Mouse (Mus musculus) heart, postnatal 0 days (tissue): Measurements from ENCODE around the gene Nmnat3. TPM values are rescaled to one million over a fixed set of nuclear protein-coding genes. Genes with fewer than 3 reads are reported as not detected.

Experiments
- ATAC-seq: fragments of 200-750 bp; cut with Nextera tagmentation; 2 replicates; pipeline ENCODE4 v1.8.0; 2017; ENCODE audit warnings: low read depth, moderate number of reproducible peaks, moderate library complexity; ENCODE audit not compliant: insufficient read depth
- DNase-seq: peaks from one replicate; pipeline ENCODE4 v3.0.0-alpha.2; 2016; ENCODE audit warnings: low spot score
- H3K27ac ChIP-seq: fragments of 300-500 bp; sonication (generic); 2 replicates; pipeline ENCODE4 v1.5.1; 2014; ENCODE audit warnings: low read depth, mild to moderate bottlenecking
- H3K27me3 ChIP-seq: fragments of 300-500 bp; sonication (generic); 2 replicates; pipeline ENCODE4 v1.6.1; 2014; ENCODE audit warnings: low read length, mixed read lengths; ENCODE audit not compliant: control insufficient read depth, insufficient read depth
- H3K36me3 ChIP-seq: fragments of 300-500 bp; sonication (generic); replicated peaks from 2 replicates; pipeline ENCODE4 v1.6.1; 2014; ENCODE audit warnings: low read length, mixed read lengths; ENCODE audit not compliant: control insufficient read depth, insufficient read depth
- H3K4me1 ChIP-seq: fragments of 300-500 bp; sonication (generic); 2 replicates; pipeline ENCODE4 v1.6.1; 2014; ENCODE audit warnings: antibody characterized with exemption; ENCODE audit not compliant: control insufficient read depth, insufficient read depth
- H3K4me2 ChIP-seq: fragments of 300-500 bp; sonication (generic); 2 replicates; pipeline ENCODE4 v1.6.1; 2014; ENCODE audit warnings: low read depth, mild to moderate bottlenecking, low read length, moderate library complexity
- H3K4me3 ChIP-seq: fragments of 300-500 bp; sonication (generic); 2 replicates; pipeline ENCODE4 v1.5.1; 2014; ENCODE audit warnings: low read depth, low read length
- H3K9ac ChIP-seq: fragments of 300-500 bp; sonication (generic); replicated peaks from 2 replicates; pipeline ENCODE4 v1.6.1; 2014; ENCODE audit warnings: low read depth, low read length, mixed read lengths
- H3K9me3 ChIP-seq: fragments of 300-500 bp; sonication (generic); replicated peaks from 2 replicates; pipeline ENCODE4 v1.6.1; 2016; ENCODE audit warnings: low read length; ENCODE audit not compliant: control insufficient read depth
- CTCF ChIP-seq: IDR thresholded peaks from 2 replicates; pipeline ENCODE4 v1.5.1; 2016; ENCODE audit warnings: antibody characterized with exemption, control low read depth, low read depth
- EP300 ChIP-seq: IDR thresholded peaks from 2 replicates; pipeline ENCODE4 v1.6.1; 2016; ENCODE audit warnings: antibody characterized with exemption, low read depth
- WGBS: fragments of 180-500 bp; shearing (Covaris S2); extraction: QIAGEN DNeasy Blood & Tissue Kit; methylation state at CpG from one replicate; pipeline ENCODE4 v1.1.7; 2014; 5-methylcytosine and 5-hydroxymethylcytosine counted together
- polyA plus RNA-seq: library from polyadenylated mRNA; unstranded; fragments of >200 nt; fragmentation: Nextera tagmentation; extraction: Ambion mirVana; gene quantifications from 2 replicates; pipeline ENCODE4 v1.2.1, GENCODE M21; 2015
- total RNA-seq: library from RNA; depleted of rRNA; stranded (reverse); fragments of >200 nt; gene quantifications from 2 replicates; pipeline ENCODE4 v1.2.3, GENCODE M21; 2014; ENCODE audit warnings: low replicate concordance

The Nmnat3 gene
- total and polyA plus RNA-seq, 2 experiments from 2014 or later, result 9.0 to 15.1 TPM

- DNase-seq (no peak), ATAC-seq (no peak)
- Histone ChIP-seq H3K36me3 (no peaks in the 10 kb centered on the region), H3K4me1 (no peaks in the 10 kb centered on the region), H3K4me3 (no peak overlapping the region), H3K27ac (no peak overlapping the region), H3K4me2 (no peak overlapping the region), H3K9ac (no peak overlapping the region), H3K27me3 (no peaks in the 10 kb centered on the region), H3K9me3 (no peaks in the 10 kb centered on the region)
- no peak for TF ChIP-seq EP300
- TF ChIP-seq CTCF, result no peak
- 72% methylated on average over 10 of the region's 10 CpGs for WGBS
These were observed 100.8 kb downstream of the Nmnat3 start for GRCm38 (mm10) chr9:98387741-98388632.

GRCm38 (mm10) chr9:98388633-98388965, 101.4 kb downstream of the Nmnat3 start:
- 69% methylated on average over 5 of the region's 5 CpGs for whole genome bisulfite sequencing

GRCm38 (mm10) chr9:98393496-98393895, 106.3 kb downstream of the Nmnat3 start:
- Histone ChIP-seq H3K9ac (no peak overlapping the region), H3K36me3 (no peaks in the 10 kb centered on the region), H3K27me3 (no peaks in the 10 kb centered on the region), H3K4me2 (no peak overlapping the region), H3K9me3 (0 out of 2 replicates have a peak, but pooled peaks cover 3% of the 10 kb centered on the region), H3K27ac (no peak overlapping the region), H3K4me3 (no peak overlapping the region), H3K4me1 (no peaks in the 10 kb centered on the region)
- ATAC-seq (no peak), DNase-seq (no peak)
- no peak for TF ChIP-seq EP300
- TF ChIP-seq CTCF, result no peak
- 72% methylated on average over 4 of the region's 4 CpGs for WGBS

More at GRCm38 (mm10) chr9:98388633-98388965, 101.4 kb downstream of the Nmnat3 start:
- H3K9me3 ChIP-seq, result no peaks in the 10 kb centered on the region
- no peak overlapping the region for H3K4me2 ChIP-seq
- no peak for TF ChIP-seq EP300
- no peak for TF ChIP-seq CTCF
- no peaks in the 10 kb centered on the region for H3K36me3 ChIP-seq
- no peaks in the 10 kb centered on the region for H3K4me1 ChIP-seq
- H3K27ac ChIP-seq, result no peak overlapping the region
- no peaks in the 10 kb centered on the region for H3K27me3 ChIP-seq
- H3K9ac ChIP-seq, result no peak overlapping the region
- ATAC-seq (no peak), DNase-seq (no peak)
- no peak overlapping the region for H3K4me3 ChIP-seq

GRCm38 (mm10) chr9:98397211-98397610, 110.0 kb downstream of the Nmnat3 start:
- Histone ChIP-seq H3K4me2 (no peak overlapping the region), H3K9ac (no peak overlapping the region), H3K36me3 (no peaks in the 10 kb centered on the region), H3K9me3 (0 out of 2 replicates have a peak, but pooled peaks cover 3% of the 10 kb centered on the region), H3K27me3 (no peaks in the 10 kb centered on the region), H3K4me1 (no peaks in the 10 kb centered on the region), H3K27ac (no peak overlapping the region), H3K4me3 (no peak overlapping the region)
- no peak for ATAC-seq
- no peak for DNase-seq
- TF ChIP-seq CTCF (no peak), EP300 (no peak)
- 86% methylated on average over 6 of the region's 6 CpGs for WGBS

- H3K4me1 ChIP-seq, result no peaks in the 10 kb centered on the region
- no peak overlapping the region for H3K4me2 ChIP-seq
- DNase-seq (no peak), ATAC-seq (no peak)
- H3K9ac ChIP-seq, result no peak overlapping the region
- no peak overlapping the region for H3K4me3 ChIP-seq
- TF ChIP-seq CTCF, result no peak
- no peak for TF ChIP-seq EP300
- 0 out of 2 replicates have a peak, but pooled peaks cover 3% of the 10 kb centered on the region for H3K9me3 ChIP-seq
- H3K27me3 ChIP-seq, result no peaks in the 10 kb centered on the region
- 73% methylated on average over 3 of the region's 3 CpGs for WGBS
- no peaks in the 10 kb centered on the region for H3K36me3 ChIP-seq
- no peak overlapping the region for H3K27ac ChIP-seq
These were observed 110.6 kb downstream of the Nmnat3 start for GRCm38 (mm10) chr9:98397866-98398265.
